Mouse (Mus musculus): ENCODE data around the gene Pkib.

Gene Pkib

DNA sequence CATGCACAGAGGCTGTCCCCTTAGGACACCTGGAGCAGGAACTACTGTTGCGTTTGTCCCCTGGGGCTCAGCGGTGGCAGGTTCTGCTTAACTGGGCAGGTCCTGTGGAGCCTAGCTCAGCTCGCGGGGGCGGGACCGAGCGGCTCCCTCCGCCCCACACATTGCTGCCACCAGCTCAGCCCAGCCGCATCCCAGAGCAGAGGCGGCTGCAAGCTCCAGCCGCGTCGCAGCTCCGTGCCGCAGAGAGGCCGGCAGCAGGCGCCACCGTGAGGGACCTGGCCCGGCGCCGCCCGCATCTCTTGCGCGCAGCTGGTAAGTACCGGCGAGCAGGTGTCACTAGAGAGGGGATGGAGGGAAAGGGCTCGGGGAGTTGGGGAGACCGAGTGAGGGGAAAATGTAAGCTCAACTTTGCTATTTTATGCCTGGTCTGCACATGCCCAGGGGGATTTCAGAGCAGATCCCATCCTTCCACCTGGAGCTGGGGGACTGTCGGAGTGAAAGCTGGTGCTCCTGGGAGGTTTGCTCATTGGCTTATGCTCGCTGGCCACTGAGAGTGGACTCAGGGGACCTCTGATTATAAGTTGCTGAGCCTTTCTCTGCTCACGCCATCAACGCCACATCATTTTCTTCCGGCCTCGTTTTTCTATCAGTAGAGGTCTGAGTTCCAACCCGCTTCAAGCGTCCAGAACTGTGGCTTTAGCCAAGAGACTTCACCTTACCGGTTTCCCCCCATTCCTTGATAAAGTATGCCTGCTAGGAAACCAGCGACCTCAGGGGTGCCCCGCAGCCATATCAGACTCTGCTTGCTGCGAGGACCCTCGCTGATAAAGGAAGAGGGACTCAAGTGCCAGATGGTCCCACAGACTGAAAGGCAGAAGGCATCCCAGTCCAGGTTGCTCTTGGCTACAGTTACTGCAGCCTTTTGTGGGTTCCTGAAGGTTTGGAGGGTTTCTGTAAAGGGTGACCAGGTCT lies at the start of gene Pkib:
Pkib (plus strand) TSS at position 86 of the 972 bp plus-strand sequence.
- DNase-seq = peak; percentile 77 to 82

- no peak for DNase-seq
These were observed 47.9 kb upstream of the Pkib start for GRCm38 (mm10) chr10:57583927-57584326.

- DNase-seq = no peak
These were observed 37.5 kb upstream of the Pkib start for GRCm38 (mm10) chr10:57594266-57594665.

DNA sequence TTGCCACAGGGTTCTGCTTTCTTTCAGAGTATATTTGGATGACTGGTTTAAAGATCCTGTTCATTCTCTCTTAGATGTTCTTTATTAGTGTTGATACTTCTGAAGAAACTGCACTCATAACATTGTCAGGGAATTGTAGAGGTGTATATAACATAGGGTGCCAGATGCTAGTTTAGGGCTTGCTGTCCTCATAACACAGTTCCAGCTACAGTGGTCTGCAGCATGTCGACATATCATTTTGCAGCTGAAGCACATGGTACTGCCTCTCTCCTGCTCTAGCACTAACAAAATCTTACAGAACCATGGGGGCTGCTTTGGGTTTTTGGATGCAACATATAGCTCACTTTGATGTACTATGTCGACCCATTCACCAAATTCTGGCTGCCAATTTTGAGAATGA lies 34.6 kb upstream of the Pkib start:
- DNase-seq = no peak

DNA sequence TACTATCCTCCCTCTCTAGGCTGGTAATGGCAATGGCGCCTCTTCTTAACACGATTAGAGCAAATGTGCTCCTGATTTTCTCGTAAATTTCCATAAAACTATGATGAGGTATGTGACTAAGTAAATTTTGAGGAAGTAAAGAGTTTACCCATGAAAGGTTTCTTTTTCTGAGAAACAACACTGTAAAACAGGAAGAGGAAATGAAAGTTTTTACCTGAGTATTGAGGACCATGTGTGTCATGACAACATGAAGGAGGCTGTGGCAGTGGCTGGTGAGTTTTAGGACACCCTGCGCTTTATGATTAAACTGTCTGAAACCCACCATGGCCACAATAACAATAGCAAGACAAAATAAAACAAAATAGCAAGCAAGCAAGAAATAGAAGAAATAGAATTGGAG lies 28.8 kb upstream of the Pkib start:
- DNase-seq = no peak

DNA sequence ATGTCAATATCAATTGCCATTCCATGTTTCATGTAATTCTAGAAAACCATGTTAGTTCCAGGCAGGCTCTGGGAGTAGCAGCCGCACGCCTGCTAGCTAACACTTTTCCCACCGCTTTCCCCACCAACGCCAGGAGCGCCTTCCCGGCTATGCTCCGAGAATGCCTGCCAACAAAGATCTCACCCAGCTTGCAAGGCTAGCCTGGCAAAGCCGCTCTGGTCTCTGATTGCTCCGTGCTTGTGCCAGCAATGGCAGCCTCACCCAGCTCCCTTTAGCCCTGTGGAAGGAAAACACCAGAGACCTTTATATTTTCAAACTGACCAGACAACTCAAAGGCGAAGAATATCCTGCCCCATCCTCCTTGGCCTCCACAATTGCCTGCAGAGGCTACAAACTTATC lies 8.5 kb upstream of the Pkib start:
- peak; percentile 70 to 74 for DNase-seq

GRCm38 (mm10) chr10:57627773-57628172 lies 4.0 kb upstream of the Pkib start:
- no peak for DNase-seq

- no peak for DNase-seq
These were observed 1.2 kb upstream of the Pkib start for GRCm38 (mm10) chr10:57630557-57630956.

DNA sequence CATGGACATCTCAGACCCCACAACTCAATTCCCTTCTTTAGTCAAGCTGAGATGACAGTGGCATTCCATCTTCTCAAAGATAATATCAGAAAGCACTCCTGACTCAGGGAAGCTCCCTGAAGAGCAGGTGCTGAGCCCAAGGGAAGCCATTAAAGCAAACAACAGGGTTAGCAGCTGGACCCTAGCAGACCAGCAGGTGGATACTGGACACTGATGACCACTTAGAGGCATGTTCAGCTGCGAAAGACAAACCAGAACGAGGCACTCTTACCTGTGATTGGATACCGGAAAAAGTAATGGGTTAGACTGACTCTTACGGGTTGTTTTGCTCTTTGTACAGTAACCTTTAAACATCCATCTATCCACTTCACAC lies 1.1 kb downstream of the Pkib start:
- peak; percentile 46 to 64 for DNase-seq

DNA sequence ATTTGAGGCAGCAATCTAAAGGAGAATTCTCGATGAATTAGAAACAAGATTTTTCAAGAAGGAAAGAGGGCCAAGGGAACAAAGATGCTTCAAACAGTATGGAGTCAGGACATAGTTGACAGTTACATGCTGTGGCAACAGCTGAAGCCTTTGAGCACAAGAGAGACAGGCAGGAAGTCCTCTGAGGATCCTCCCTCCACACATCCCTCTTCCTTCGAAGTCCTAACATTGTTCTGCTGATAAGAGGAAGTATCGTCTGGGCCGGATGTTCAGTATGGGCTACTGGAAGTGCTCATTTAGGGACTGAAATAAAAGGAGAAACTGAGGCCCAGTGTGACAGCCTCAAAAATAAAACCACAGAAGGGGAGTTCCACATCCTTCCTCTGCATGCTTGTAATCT lies 5.2 kb downstream of the Pkib start:
- no peak for DNase-seq

DNA sequence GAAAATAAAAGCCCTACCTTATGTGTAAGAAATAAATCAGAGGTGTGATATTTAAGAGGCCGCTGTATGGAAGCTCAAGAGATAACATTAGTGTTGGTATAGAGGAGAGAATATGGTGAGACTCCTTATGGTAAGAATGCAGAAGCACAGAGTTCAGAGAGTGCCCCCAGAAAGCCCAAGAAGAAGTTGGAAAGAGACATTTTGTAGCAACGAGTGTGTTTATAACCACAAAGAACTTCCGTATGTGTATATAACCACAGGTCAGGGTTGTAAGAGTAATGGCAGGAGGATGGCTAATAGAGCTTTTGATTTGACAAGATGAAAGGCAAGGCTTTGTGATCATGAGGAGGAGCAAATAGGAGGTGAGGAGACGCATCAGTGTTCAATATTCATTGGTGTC lies 6.5 kb downstream of the Pkib start:
- no peak for DNase-seq

GRCm38 (mm10) chr10:57639540-57639939 lies 7.8 kb downstream of the Pkib start:
- DNase-seq = no peak

DNA sequence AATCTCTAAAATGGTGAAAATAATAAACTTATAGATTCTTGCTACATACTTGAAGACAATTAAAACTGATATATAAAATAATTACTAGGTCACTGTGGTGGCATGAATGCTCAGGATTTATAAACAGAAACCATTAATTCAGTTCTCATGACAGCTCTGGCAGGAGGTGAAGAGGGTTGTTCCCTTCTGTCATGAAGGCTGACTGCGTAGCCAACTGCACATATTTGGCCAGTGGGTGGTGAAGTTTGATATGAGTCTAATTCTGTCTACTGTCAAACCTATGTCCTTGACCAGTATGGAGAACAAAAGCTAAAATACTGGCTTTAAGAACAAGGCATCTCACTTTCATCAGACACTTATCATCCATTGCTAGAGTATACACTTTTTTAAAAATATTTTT lies 21.5 kb downstream of the Pkib start:
- DNase-seq = peak in 1 of 2 experiments; percentile 32

GRCm38 (mm10) chr10:57660505-57660904 lies 28.7 kb downstream of the Pkib start:
- DNase-seq = no peak

DNA sequence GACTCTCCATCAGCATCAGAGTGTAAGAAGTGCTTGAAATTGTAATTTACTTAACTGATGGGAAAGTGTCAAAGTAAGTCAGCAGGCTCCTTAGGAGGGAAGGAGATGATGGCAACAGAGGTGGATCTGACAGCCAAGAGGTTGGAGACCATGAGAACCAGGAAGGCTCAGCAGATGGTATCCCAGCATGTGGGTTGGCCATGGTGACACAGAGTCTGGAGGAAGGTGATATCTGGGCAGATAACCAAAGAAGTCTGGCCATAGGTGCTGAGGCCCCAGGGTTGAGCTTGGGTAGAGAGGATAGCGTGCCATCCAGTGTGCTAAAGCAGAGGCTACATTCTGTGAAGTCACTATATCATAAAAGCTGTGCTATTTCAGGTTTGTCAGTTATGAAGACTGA lies 32.0 kb downstream of the Pkib start:
- peak; percentile 98 to 99 for DNase-seq

GRCm38 (mm10) chr10:57664253-57664652 lies 32.5 kb downstream of the Pkib start:
- peak in 1 of 2 experiments; percentile 57 for DNase-seq

- no peak for DNase-seq
These were observed 44.0 kb downstream of the Pkib start for GRCm38 (mm10) chr10:57675740-57676139.

DNA sequence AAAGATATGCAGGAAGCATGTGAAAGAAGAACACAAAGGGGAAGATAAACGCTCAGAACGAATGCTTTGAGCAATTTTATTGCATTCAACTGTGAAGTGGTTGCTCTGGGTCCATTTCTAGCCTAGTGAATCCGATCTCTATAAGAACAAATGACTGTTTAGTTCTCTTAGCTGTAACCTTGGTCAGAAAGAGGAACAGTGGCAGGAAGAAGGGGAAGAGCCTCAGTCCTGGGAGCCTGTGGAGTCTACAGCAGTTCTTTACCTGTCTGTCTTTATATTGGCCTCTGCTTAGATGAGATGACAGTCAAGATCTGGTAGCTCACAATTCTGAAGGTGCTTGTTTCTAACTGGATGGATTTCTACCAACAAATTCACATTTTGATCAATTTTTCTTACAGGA lies 56.2 kb downstream of the Pkib start:
- DNase-seq = no peak

DNA sequence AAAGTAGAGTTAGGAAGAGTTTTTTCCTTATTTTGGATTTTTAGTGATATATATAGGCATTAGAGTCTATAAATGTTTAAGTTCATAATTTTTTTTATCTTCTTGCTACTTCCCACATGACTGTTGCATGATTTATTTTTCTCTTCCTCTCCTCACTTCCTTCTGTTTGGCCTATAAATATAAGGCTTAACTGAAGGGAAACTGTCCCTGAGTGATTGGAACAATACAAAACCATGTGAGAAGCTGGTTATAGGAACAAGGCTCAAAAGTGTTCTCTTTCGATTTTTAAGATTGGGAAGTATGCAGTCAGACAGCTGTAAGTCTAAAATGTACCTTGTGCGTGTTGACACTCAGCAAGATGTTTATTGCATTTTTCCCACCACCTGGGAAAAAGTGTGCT lies 58.4 kb downstream of the Pkib start:
- DNase-seq = no peak

DNA sequence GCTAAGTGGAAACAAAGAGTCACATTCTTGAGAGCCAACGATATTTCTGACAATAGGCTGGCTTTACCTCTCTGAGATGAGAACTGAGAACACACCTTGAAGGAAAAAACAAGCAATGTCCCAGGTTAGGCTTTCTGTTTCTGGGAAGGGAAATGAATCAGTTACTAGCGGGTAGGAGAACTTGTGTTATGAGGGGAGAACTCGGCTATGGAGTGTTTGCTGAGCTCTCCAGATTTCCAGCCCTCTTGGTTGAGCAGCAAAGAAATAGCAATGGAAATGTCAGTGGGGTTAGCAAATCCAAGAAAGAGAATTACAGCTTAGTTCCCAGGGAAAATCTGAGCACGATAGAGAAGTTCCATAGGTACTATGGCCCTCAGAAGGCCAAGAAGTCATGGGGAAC lies 70.5 kb downstream of the Pkib start:
- DNase-seq = no peak

DNA sequence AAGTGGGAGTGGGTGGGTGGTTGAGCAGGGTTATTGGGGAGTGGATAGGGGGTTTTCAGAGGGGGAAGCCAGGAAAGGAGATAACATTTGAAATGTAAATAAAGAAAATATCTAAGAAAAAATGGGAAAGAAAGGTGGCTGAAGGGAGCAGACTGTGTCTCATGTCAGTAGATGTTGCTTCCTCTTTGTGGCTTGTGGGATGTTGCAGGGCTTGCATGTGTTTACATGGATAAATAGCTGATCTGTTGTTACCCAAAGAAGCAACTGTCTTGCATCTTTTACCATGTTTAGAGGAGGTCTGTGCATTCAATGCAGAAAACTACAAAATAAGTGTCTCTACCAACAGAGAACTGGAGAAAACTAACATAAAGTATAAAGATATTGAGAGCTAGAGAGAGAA lies 89.3 kb downstream of the Pkib start:
- DNase-seq = no peak

GRCm38 (mm10) chr10:57722363-57722762 lies 90.6 kb downstream of the Pkib start:
- no peak for DNase-seq

DNA sequence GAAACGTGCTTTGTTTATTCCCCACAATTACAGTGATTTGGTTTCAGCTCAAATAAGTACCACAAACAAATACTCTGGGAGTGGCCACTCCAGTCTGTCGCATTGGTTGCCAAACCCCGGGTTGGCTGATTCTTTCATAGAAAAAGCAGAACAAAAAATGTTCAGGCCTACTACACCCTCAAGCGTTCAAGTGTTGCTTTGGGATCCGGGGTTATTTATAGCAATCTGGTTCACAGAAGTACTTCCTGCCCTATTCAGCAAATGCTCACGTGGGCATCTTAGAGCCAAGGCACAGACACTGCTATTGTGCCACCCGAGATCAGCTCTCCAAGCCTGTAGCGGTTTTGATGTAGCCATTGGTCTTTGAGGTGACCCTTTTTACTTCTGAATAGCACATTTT lies 95.9 kb downstream of the Pkib start:
- DNase-seq = peak in 1 of 2 experiments; percentile 10

DNA sequence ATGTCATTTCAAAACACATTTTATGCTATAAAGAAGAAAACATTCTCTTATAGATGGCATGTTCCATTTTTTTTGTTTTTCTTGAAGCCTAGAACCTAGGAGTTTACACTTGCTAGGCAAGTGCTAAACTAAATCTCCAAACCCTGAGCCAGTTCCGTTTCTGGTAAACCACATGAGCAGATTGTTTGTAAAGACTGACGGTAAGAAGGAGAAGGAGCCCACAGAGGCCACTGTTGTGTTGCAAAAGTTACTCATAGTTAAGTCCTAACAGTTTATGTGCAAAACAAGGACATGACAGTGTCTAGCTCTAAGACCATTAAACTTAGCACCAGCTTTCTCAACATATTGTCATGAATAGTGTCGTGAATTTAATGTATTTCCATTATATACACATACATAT lies 99.9 kb downstream of the Pkib start:
- no peak for DNase-seq

GRCm38 (mm10) chr10:57740733-57741132 lies 109.0 kb downstream of the Pkib start:
- DNase-seq = no peak
